Mouse (Mus musculus): ENCODE measurements around the gene 0610010F05Rik. TPM values are rescaled to one million over a fixed set of nuclear protein-coding genes. Genes with fewer than 3 reads are reported as not detected.
"Not testable (repeated sequence)": the region's sequence is repeated elsewhere in the genome, so short reads cannot be mapped to it uniquely, and the experiment has no call there.

The 0610010F05Rik gene
- polyA plus RNA-seq, 1 experiment from 2014 or later, result 25.5 TPM

DNA sequence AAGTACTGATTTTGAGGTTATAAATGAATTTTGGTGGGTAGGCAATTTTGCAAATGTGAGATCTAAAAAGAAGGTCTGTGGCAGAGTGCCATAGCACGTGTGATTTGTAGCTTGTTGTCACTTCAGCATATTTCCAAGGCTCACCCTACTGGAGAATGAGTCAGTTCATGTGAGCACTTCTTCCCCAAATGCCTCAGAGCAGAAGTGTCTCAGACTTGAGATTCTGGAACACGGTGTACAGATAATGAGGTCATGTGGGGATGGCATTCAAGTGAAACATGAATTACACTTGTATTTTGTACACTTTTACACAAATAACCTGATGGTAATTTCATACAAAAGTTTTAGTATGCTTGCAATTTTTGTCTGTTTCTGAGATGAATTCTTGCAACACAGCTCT, 24.4 kb upstream of the 0610010F05Rik start:
- H3K27ac ChIP-seq, result no peak overlapping the region
- 72% methylated on average over 2 of the region's 2 CpGs for WGBS
- no peaks in the 10 kb centered on the region for H3K36me3 ChIP-seq
- H3K9ac ChIP-seq, result no peak overlapping the region
- no peak overlapping the region for H3K4me3 ChIP-seq (replicated peaks)
- no peaks in the 10 kb centered on the region for H3K27me3 ChIP-seq (replicated peaks)
- no peaks in the 10 kb centered on the region for H3K9me3 ChIP-seq
- ATAC-seq (ENCODE audit: insufficient read depth, low FRiP score, low read depth), result no peak
- no peak overlapping the region for H3K4me2 ChIP-seq
- no peaks in the 10 kb centered on the region for H3K4me1 ChIP-seq

GRCm38 (mm10) chr11:23653666-23654065, 20.2 kb upstream of the 0610010F05Rik start:
- Histone ChIP-seq H3K9ac (no peak overlapping the region), H3K9me3 (no peaks in the 10 kb centered on the region), H3K36me3 (no peaks in the 10 kb centered on the region), H3K27me3 (replicated peaks) (no peaks in the 10 kb centered on the region), H3K27ac (no peak overlapping the region), H3K4me3 (replicated peaks) (no peak overlapping the region), H3K4me1 (no peaks in the 10 kb centered on the region), H3K4me2 (no peak overlapping the region)
- ATAC-seq (ENCODE audit: insufficient read depth, low FRiP score, low read depth), result no peak
- WGBS, result 71% methylated on average over 3 of the region's 3 CpGs

DNA sequence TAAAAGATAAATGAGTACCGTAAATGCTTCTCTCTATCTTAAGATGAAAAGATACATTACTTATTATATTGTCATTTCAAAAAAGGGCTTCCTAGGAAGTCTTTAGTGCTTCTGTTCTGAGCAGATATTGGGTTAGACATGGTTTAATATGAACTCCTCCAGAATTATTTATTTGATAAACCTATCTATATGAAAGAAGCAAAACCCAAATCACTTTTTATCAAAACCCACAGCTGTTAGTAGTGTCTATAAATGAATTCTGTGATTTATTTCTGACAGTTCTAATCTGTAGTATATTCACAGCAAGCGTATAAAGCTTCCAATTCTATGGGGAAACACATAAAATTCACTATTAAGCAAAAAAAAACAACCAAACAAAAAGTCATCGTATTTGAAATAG, 14.4 kb upstream of the 0610010F05Rik start:
- ATAC-seq (ENCODE audit: insufficient read depth, low FRiP score, low read depth), result no peak
- Histone ChIP-seq H3K36me3 (peaks cover 5% of the 10 kb centered on the region; the same call in 1 of the 2 replicates), H3K4me2 (no peak overlapping the region), H3K9me3 (no peaks in the 10 kb centered on the region), H3K4me3 (replicated peaks) (no peak overlapping the region), H3K9ac (no peak overlapping the region), H3K27me3 (replicated peaks) (no peaks in the 10 kb centered on the region), H3K27ac (no peak overlapping the region), H3K4me1 (no peaks in the 10 kb centered on the region)
- WGBS, result 90% methylated on average over 3 of the region's 3 CpGs

- Histone ChIP-seq H3K4me1 (no peaks in the 10 kb centered on the region), H3K9me3 (no peaks in the 10 kb centered on the region), H3K9ac (no peak overlapping the region), H3K36me3 (peaks cover 5% of the 10 kb centered on the region; the same call in 1 of the 2 replicates), H3K27ac (no peak overlapping the region), H3K4me2 (no peak overlapping the region), H3K27me3 (replicated peaks) (no peaks in the 10 kb centered on the region), H3K4me3 (replicated peaks) (no peak overlapping the region)
- ATAC-seq (ENCODE audit: insufficient read depth, low FRiP score, low read depth), result no peak
These were observed 14.0 kb upstream of the 0610010F05Rik start for GRCm38 (mm10) chr11:23647431-23647830.

DNA sequence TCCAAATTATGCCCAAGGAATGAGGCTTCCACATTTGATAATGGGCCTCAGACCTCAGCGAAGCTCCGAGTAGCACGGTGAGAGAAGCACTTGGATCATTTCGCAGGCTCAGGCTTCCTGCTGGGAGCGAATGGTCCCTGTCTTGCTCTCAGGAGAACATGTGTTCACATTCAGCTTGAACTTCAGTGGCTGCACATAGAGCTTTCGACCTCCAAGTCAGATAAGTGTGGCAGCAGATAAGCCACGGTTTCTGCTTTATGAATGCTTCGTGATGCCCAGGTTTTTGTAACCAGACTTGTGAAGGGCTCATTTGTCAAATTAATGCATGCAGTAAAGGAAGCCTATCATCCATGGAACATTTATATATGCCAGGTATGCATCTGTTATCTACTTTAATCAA, 1.1 kb upstream of the 0610010F05Rik start:
- Histone ChIP-seq H3K27ac (no peak overlapping the region), H3K27me3 (replicated peaks) (no peaks in the 10 kb centered on the region), H3K36me3 (no peaks in the 10 kb centered on the region), H3K4me2 (no peak overlapping the region), H3K9me3 (no peaks in the 10 kb centered on the region), H3K4me3 (replicated peaks) (no peak overlapping the region), H3K9ac (no peak overlapping the region), H3K4me1 (0 out of 2 replicates have a peak, but pooled peaks cover 3% of the 10 kb centered on the region)
- no peak for ATAC-seq (ENCODE audit: insufficient read depth, low FRiP score, low read depth)
- WGBS, result 63% methylated on average over 8 of the region's 8 CpGs

DNA sequence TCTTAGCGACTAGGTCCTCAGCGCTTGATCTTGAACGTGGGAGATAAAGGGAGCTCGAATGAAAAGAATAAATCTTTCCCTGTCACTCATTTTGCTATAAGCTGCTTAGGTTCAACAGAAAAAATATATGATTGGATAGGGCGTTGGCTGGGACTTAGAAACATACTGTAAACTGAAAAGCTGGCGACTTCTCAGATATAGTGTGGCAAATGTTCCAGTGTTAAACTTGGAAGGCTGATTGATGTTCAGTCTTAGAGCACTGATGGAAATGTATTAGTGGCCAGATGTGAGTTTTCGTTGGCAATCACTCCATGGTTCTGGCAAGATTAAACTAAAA, 408 bp upstream of the 0610010F05Rik start:
- Histone ChIP-seq H3K27ac (peak overlapping the region; percentile 77), H3K4me1 (0 out of 2 replicates have a peak, but pooled peaks cover 3% of the 10 kb centered on the region), H3K36me3 (no peaks in the 10 kb centered on the region), H3K9me3 (no peaks in the 10 kb centered on the region), H3K4me2 (peak overlapping the region; percentile 71), H3K9ac (peak overlapping the region; percentile 22; the same call in 1 of the 2 replicates), H3K27me3 (replicated peaks) (no peaks in the 10 kb centered on the region), H3K4me3 (replicated peaks) (peak overlapping the region; percentile 95)
- no peak for ATAC-seq (ENCODE audit: insufficient read depth, low FRiP score, low read depth)
- WGBS, result 6% methylated on average over 7 of the region's 7 CpGs

- ATAC-seq (ENCODE audit: insufficient read depth, low FRiP score, low read depth), result no peak
- Histone ChIP-seq H3K27me3 (replicated peaks) (no peaks in the 10 kb centered on the region), H3K4me3 (replicated peaks) (no peak overlapping the region), H3K27ac (no peak overlapping the region), H3K4me1 (0 out of 2 replicates have a peak, but pooled peaks cover 3% of the 10 kb centered on the region), H3K9ac (no peak overlapping the region), H3K4me2 (no peak overlapping the region), H3K36me3 (no peaks in the 10 kb centered on the region), H3K9me3 (no peaks in the 10 kb centered on the region)
These were observed 2.8 kb downstream of the 0610010F05Rik start for GRCm38 (mm10) chr11:23630664-23631063.

GRCm38 (mm10) chr11:23618995-23619394, 14.4 kb downstream of the 0610010F05Rik start:
- Histone ChIP-seq H3K9ac (no peak overlapping the region), H3K27ac (no peak overlapping the region), H3K36me3 (0 out of 2 replicates have a peak, but pooled peaks cover 4% of the 10 kb centered on the region), H3K4me3 (replicated peaks) (no peak overlapping the region), H3K9me3 (no peaks in the 10 kb centered on the region), H3K4me2 (no peak overlapping the region), H3K27me3 (replicated peaks) (no peaks in the 10 kb centered on the region), H3K4me1 (no peaks in the 10 kb centered on the region)
- no peak for ATAC-seq (ENCODE audit: insufficient read depth, low FRiP score, low read depth)
- 80% methylated on average over 5 of the region's 5 CpGs for WGBS

GRCm38 (mm10) chr11:23614546-23614945, 18.9 kb downstream of the 0610010F05Rik start:
- H3K9me3 ChIP-seq, result no peaks in the 10 kb centered on the region
- no peak overlapping the region for H3K27ac ChIP-seq
- H3K27me3 ChIP-seq (replicated peaks), result no peaks in the 10 kb centered on the region
- no peak overlapping the region for H3K9ac ChIP-seq
- H3K36me3 ChIP-seq, result 0 out of 2 replicates have a peak, but pooled peaks cover 4% of the 10 kb centered on the region
- H3K4me3 ChIP-seq (replicated peaks), result no peak overlapping the region
- no peak for ATAC-seq (ENCODE audit: insufficient read depth, low FRiP score, low read depth)
- no peaks in the 10 kb centered on the region for H3K4me1 ChIP-seq
- H3K4me2 ChIP-seq, result no peak overlapping the region
- WGBS, result 80% methylated on average over 5 of the region's 5 CpGs

DNA sequence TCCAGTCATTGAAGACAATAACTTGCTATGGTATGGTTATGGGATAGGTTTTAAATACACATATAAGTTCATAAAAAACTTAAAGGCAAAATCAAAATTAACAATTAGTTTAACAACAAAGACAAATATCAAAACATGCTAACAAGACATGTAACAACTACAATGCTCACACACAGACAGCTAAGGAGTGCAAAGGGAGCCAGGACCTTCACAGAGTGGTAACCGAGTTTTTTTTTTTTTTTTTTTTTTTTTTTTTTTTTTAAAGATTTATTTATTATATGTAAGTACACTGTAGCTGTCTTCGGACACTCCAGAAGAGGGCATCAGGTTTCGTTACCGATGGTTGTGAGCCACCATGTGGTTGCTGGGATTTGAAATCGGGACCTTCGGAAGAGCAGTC, 26.1 kb downstream of the 0610010F05Rik start:
- 84% methylated on average over 6 of the region's 6 CpGs for WGBS
- not testable (repeated sequence) for H3K27ac ChIP-seq; H3K27me3 ChIP-seq (replicated peaks); H3K9ac ChIP-seq; ATAC-seq (ENCODE audit: insufficient read depth, low FRiP score, low read depth); H3K4me2 ChIP-seq; H3K4me3 ChIP-seq (replicated peaks); H3K9me3 ChIP-seq; H3K4me1 ChIP-seq
- H3K36me3 ChIP-seq, result peaks cover 10% of the 10 kb centered on the region; the same call in 1 of the 2 replicates

DNA sequence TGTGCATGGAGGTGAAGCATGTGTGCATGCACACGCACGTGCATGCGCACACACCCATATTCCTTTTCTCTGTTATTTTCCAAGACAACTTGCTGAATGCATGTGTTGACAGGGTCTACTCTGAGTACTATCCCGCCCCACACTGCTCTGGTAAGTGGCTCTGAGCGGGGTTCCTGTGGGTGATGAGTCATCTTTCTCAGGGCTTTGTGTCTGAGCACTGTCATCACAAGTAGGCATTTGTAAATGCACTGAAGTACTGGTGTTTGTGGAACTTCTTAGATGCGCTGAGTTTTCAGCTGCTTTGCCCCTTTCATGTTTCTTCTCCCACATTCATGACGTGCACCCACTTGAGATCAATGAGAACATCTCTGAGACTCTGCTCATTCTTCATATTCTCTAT, 63.3 kb downstream of the 0610010F05Rik start:
- Histone ChIP-seq H3K27me3 (replicated peaks) (no peaks in the 10 kb centered on the region), H3K4me2 (no peak overlapping the region), H3K4me1 (no peaks in the 10 kb centered on the region), H3K36me3 (0 out of 2 replicates have a peak, but pooled peaks cover 3% of the 10 kb centered on the region), H3K9ac (no peak overlapping the region), H3K9me3 (no peaks in the 10 kb centered on the region), H3K4me3 (replicated peaks) (no peak overlapping the region), H3K27ac (no peak overlapping the region)
- ATAC-seq (ENCODE audit: insufficient read depth, low FRiP score, low read depth), result no peak
- 84% methylated on average over 7 of the region's 7 CpGs for WGBS

- no peak overlapping the region for H3K9ac ChIP-seq
- no peaks in the 10 kb centered on the region for H3K4me1 ChIP-seq
- no peak overlapping the region for H3K4me3 ChIP-seq (replicated peaks)
- no peak for ATAC-seq (ENCODE audit: insufficient read depth, low FRiP score, low read depth)
- H3K9me3 ChIP-seq, result no peaks in the 10 kb centered on the region
- H3K27ac ChIP-seq, result no peak overlapping the region
- WGBS, result 61% methylated on average over 6 of the region's 6 CpGs
- H3K27me3 ChIP-seq (replicated peaks), result no peaks in the 10 kb centered on the region
- 0 out of 2 replicates have a peak, but pooled peaks cover under 1% of the 10 kb centered on the region for H3K36me3 ChIP-seq
- H3K4me2 ChIP-seq, result no peak overlapping the region
These were observed 67.7 kb downstream of the 0610010F05Rik start for GRCm38 (mm10) chr11:23565761-23566160.

DNA sequence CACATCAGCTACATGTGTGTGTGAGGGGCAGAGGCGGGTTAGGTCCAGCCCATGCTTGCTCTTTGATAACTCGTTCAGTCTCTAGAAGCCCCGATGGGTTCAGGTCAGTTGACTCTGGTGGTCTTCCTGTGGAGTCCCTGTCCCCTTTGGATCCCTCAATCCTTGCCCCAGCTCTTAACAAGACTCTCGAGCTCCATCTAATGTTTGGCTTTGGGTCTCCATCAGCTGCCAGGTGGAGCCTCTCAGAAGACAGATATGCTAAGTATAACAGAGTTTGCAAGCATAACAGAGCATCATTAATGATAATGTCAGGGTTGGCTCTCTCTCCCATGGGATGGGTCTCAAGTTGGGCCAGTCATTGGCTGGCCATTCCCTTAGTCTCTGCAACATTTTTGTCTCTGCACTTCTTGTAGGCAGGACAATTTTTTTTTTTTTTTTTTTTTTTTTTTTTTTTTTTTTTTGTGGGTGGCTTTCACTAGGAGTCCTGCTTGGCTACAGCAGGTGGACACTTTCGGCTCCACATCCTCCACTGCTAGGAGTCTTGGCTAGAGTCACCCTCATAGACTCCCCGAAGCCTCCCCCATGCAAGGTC, 76.3 kb downstream of the 0610010F05Rik start:
- Histone ChIP-seq H3K9me3 (no peaks in the 10 kb centered on the region), H3K27me3 (replicated peaks) (no peaks in the 10 kb centered on the region), H3K4me2 (no peak overlapping the region), H3K9ac (no peak overlapping the region), H3K27ac (no peak overlapping the region), H3K36me3 (no peaks in the 10 kb centered on the region), H3K4me3 (replicated peaks) (no peak overlapping the region), H3K4me1 (no peaks in the 10 kb centered on the region)
- ATAC-seq (ENCODE audit: insufficient read depth, low FRiP score, low read depth), result no peak
- 64% methylated on average over 6 of the region's 6 CpGs for WGBS
